Mouse (Mus musculus) gastrocnemius, postnatal 36 days (tissue): ENCODE data around the gene Wfikkn2. TPM values are rescaled to one million over a fixed set of nuclear protein-coding genes. Genes with fewer than 3 reads are reported as not detected.

Experiments
- DNase-seq, 2 experiments: peaks; one replicate each; pipeline ENCODE4 v3.0.0; 2022
- intact Hi-C: fragments of 180-260 bp; cut with DNase I; formaldehyde crosslinking; loops from one replicate; pipeline ENCODE4 v1.15.1; 2025
- total RNA-seq, 2 experiments: library from RNA; stranded (reverse); gene quantifications; 2 replicates each; pipeline ENCODE4 v1.2.3; 2021

The Wfikkn2 gene
- total RNA-seq, 2 experiments from 2014 or later, result 6.4 to 6.6 TPM

GRCm38 (mm10) chr11:94202106-94202505 lies 43.7 kb downstream of the Wfikkn2 start:
- no peak for DNase-seq
- intact Hi-C loops, result no loop called here

- intact Hi-C loops, result no loop called here
- no peak for DNase-seq
Observed at GRCm38 (mm10) chr11:94200422-94200821, 45.4 kb downstream of the Wfikkn2 start.

GRCm38 (mm10) chr11:94199771-94200170 lies 46.0 kb downstream of the Wfikkn2 start:
- intact Hi-C loops, result no loop called here
- no peak for DNase-seq

- no peak for DNase-seq
- intact Hi-C loops, result no loop called here
Observed at GRCm38 (mm10) chr11:94198405-94199146, 47.2 kb downstream of the Wfikkn2 start.

GRCm38 (mm10) chr11:94196311-94196710 lies 49.5 kb downstream of the Wfikkn2 start:
- intact Hi-C loops, result no loop called here
- DNase-seq, result no peak

- intact Hi-C loops, result no loop called here
- no peak for DNase-seq
Observed at GRCm38 (mm10) chr11:94193109-94193508, 52.7 kb downstream of the Wfikkn2 start.

GRCm38 (mm10) chr11:94190665-94191064 lies 55.1 kb downstream of the Wfikkn2 start:
- intact Hi-C loops, result no loop called here
- DNase-seq, result no peak

- no peak for DNase-seq
- intact Hi-C loops, result no loop called here
Observed at GRCm38 (mm10) chr11:94189579-94189978, 56.2 kb downstream of the Wfikkn2 start.

Other genes with a start within 250 kb of the Wfikkn2 start
- 100 to 1,000 TPM; 118 to 141 TPM for gene Spag9, start 249.9 kb downstream of the Wfikkn2 start, total RNA-seq
- gene Tob1, start 34.6 kb downstream of the Wfikkn2 start, total RNA-seq, result 100 to 1,000 TPM; 205 to 210 TPM
- not detected for gene Gm21885, start 35.9 kb upstream of the Wfikkn2 start, total RNA-seq
- gene Luc7l3, start 76.0 kb upstream of the Wfikkn2 start, total RNA-seq, result 10 to 100 TPM; 29.6 to 36.5 TPM
- 100 to 1,000 TPM; 195 to 201 TPM for gene Ankrd40, start 82.0 kb upstream of the Wfikkn2 start, total RNA-seq
- gene Abcc3, start 147.0 kb upstream of the Wfikkn2 start, total RNA-seq, result under 1 TPM; 0.47 to 0.48 TPM
- 1 to 10 TPM; 2.0 to 3.0 TPM for gene Cacna1g, start 228.2 kb upstream of the Wfikkn2 start, total RNA-seq
- gene Spata20, start 240.2 kb upstream of the Wfikkn2 start, total RNA-seq, result not detected